Mouse (Mus musculus): Measurements from ENCODE around the gene Spsb4. TPM values are rescaled to one million over a fixed set of nuclear protein-coding genes. Genes with fewer than 3 reads are reported as not detected.

The Spsb4 gene
- polyA plus RNA-seq, 1 experiment from 2014 or later: 21.5 TPM

DNA sequence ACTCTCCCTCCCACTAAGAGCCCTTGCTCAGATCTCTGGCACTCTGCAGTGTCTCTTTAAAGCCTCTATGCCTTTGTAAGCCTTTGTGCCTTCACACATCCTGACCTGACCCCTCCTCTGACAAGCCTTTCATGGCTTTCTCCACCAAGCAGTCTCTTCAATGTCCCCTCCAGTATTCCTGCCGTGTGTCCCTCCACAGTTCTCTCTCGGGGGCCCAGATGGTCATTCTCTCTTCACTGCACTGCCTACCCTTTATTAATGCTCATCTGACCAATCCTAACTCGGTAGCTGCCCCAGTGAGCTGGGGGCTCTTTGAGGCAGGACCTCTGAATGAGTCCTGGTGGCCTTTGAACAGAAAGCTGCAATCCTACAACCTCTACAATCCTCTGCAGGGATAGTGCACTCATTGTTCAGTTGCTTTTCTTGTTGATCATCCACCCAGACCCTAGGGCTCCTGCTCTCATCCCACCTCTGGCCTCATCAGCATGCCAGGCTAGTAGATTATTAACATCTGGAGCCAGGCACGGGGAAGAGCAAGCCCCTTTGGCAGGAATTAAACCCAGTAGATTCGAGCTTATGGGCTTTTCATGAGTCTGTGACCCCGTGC lies 60.5 kb downstream of the Spsb4 start:
- H3K36me3 ChIP-seq: no peaks in the 10 kb centered on the region
- H3K9ac ChIP-seq: no peak overlapping the region
- H3K4me2 ChIP-seq: no peak overlapping the region
- no peak overlapping the region for H3K27ac ChIP-seq
- H3K9me3 ChIP-seq: no peaks in the 10 kb centered on the region
- peaks cover 17% of the 10 kb centered on the region for H3K4me1 ChIP-seq
- ATAC-seq (ENCODE audit: insufficient read depth, low FRiP score, low read depth): no peak
- WGBS: 36% methylated on average over 6 of the region's 6 CpGs
- no peaks in the 10 kb centered on the region for H3K27me3 ChIP-seq (replicated peaks)
- H3K4me3 ChIP-seq (replicated peaks): no peak overlapping the region

DNA sequence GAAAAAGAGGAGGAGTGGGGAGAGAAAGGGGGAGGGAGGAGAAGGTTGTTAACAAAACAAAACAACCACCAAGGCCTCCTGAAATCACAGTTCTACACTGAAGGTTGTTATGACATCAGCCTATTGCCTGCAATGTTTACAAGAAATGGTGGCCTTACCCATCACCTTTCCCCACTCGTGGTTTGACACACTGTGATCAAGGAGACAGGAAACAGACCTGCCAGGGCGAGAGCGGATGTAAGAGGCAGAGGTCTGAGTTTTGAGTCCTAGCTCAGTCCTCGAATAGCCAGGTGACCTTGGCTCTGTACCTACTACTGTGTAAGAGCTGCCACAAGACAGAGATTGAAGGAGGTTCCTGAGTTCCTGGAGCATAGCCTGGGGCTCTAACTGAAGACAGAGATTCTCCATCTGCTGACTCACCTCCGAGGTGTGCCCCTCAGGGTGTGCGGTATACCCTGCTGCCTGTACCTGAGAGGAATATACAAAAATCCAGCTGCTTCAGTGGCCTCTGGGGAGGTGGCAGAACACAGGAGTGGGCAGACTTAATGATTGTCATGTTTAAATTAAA lies 61.3 kb downstream of the Spsb4 start:
- ATAC-seq (ENCODE audit: insufficient read depth, low FRiP score, low read depth): no peak

GRCm38 (mm10) chr9:96956646-96957297 lies 61.9 kb downstream of the Spsb4 start:
- no peak overlapping the region for H3K4me2 ChIP-seq
- no peaks in the 10 kb centered on the region for H3K27me3 ChIP-seq (replicated peaks)
- H3K4me3 ChIP-seq (replicated peaks): no peak overlapping the region
- H3K36me3 ChIP-seq: no peaks in the 10 kb centered on the region
- 49% methylated on average over 6 of the region's 6 CpGs for WGBS
- ATAC-seq (ENCODE audit: insufficient read depth, low FRiP score, low read depth): no peak
- peaks cover 12% of the 10 kb centered on the region; the same call in 1 of the 2 replicates for H3K4me1 ChIP-seq
- no peak overlapping the region for H3K27ac ChIP-seq
- H3K9me3 ChIP-seq: no peaks in the 10 kb centered on the region
- no peak overlapping the region for H3K9ac ChIP-seq

More for the DNA sequence above, 61.3 kb downstream of the Spsb4 start:
- Histone ChIP-seq H3K9me3 (no peaks in the 10 kb centered on the region), H3K27ac (no peak overlapping the region), H3K9ac (no peak overlapping the region), H3K36me3 (no peaks in the 10 kb centered on the region), H3K4me1 (peaks cover 11% of the 10 kb centered on the region; the same call in 1 of the 2 replicates), H3K27me3 (replicated peaks) (no peaks in the 10 kb centered on the region), H3K4me3 (replicated peaks) (no peak overlapping the region), H3K4me2 (no peak overlapping the region)
- 44% methylated on average over 6 of the region's 6 CpGs for WGBS

- Histone ChIP-seq H3K27me3 (replicated peaks) (no peaks in the 10 kb centered on the region), H3K4me2 (no peak overlapping the region), H3K4me3 (replicated peaks) (no peak overlapping the region), H3K27ac (no peak overlapping the region), H3K4me1 (peaks cover 19% of the 10 kb centered on the region; the same call in 1 of the 2 replicates), H3K9me3 (no peaks in the 10 kb centered on the region), H3K36me3 (no peaks in the 10 kb centered on the region), H3K9ac (no peak overlapping the region)
- WGBS: 80% methylated on average over 15 of the region's 15 CpGs
- no peak for ATAC-seq (ENCODE audit: insufficient read depth, low FRiP score, low read depth)
These were observed 64.4 kb downstream of the Spsb4 start for GRCm38 (mm10) chr9:96954063-96954809.

GRCm38 (mm10) chr9:96953443-96953842 lies 65.2 kb downstream of the Spsb4 start:
- ATAC-seq (ENCODE audit: insufficient read depth, low FRiP score, low read depth): no peak
- H3K4me1 ChIP-seq: peaks cover 19% of the 10 kb centered on the region; the same call in 1 of the 2 replicates
- no peak overlapping the region for H3K27ac ChIP-seq

GRCm38 (mm10) chr9:96952310-96952975 lies 66.2 kb downstream of the Spsb4 start:
- Histone ChIP-seq H3K4me2 (no peak overlapping the region), H3K27ac (no peak overlapping the region), H3K9me3 (no peaks in the 10 kb centered on the region), H3K36me3 (no peaks in the 10 kb centered on the region), H3K9ac (no peak overlapping the region), H3K4me3 (replicated peaks) (no peak overlapping the region), H3K4me1 (0 out of 2 replicates have a peak, but pooled peaks cover 14% of the 10 kb centered on the region), H3K27me3 (replicated peaks) (no peaks in the 10 kb centered on the region)
- ATAC-seq (ENCODE audit: insufficient read depth, low FRiP score, low read depth): no peak
- WGBS: 34% methylated on average over 9 of the region's 9 CpGs

More at GRCm38 (mm10) chr9:96953443-96953842, 65.2 kb downstream of the Spsb4 start:
- 81% methylated on average over 8 of the region's 8 CpGs for WGBS
- Histone ChIP-seq H3K9ac (no peak overlapping the region), H3K4me3 (replicated peaks) (no peak overlapping the region), H3K9me3 (no peaks in the 10 kb centered on the region), H3K4me2 (no peak overlapping the region), H3K27me3 (replicated peaks) (no peaks in the 10 kb centered on the region), H3K36me3 (no peaks in the 10 kb centered on the region)

- H3K9ac ChIP-seq: no peak overlapping the region
These were observed 69.1 kb downstream of the Spsb4 start for GRCm38 (mm10) chr9:96949551-96949950.

GRCm38 (mm10) chr9:96948546-96948945 lies 70.1 kb downstream of the Spsb4 start:
- Histone ChIP-seq H3K27ac (no peak overlapping the region), H3K27me3 (replicated peaks) (no peaks in the 10 kb centered on the region), H3K36me3 (no peaks in the 10 kb centered on the region), H3K9me3 (no peaks in the 10 kb centered on the region), H3K4me2 (no peak overlapping the region), H3K4me3 (replicated peaks) (no peak overlapping the region), H3K9ac (no peak overlapping the region), H3K4me1 (0 out of 2 replicates have a peak, but pooled peaks cover 14% of the 10 kb centered on the region)
- 73% methylated on average over 5 of the region's 5 CpGs for WGBS
- ATAC-seq (ENCODE audit: insufficient read depth, low FRiP score, low read depth): no peak

More at GRCm38 (mm10) chr9:96949551-96949950, 69.1 kb downstream of the Spsb4 start:
- Histone ChIP-seq H3K27ac (peak overlapping the region; percentile 18; the same call in 1 of the 2 replicates), H3K4me1 (0 out of 2 replicates have a peak, but pooled peaks cover 14% of the 10 kb centered on the region), H3K9me3 (no peaks in the 10 kb centered on the region), H3K4me3 (replicated peaks) (no peak overlapping the region), H3K4me2 (no peak overlapping the region), H3K27me3 (replicated peaks) (no peaks in the 10 kb centered on the region), H3K36me3 (no peaks in the 10 kb centered on the region)
- 77% methylated on average over 9 of the region's 9 CpGs for WGBS
- no peak for ATAC-seq (ENCODE audit: insufficient read depth, low FRiP score, low read depth)

GRCm38 (mm10) chr9:96947171-96947570 lies 71.5 kb downstream of the Spsb4 start:
- Histone ChIP-seq H3K9ac (no peak overlapping the region), H3K36me3 (no peaks in the 10 kb centered on the region), H3K4me1 (0 out of 2 replicates have a peak, but pooled peaks cover 10% of the 10 kb centered on the region), H3K4me2 (no peak overlapping the region), H3K27ac (no peak overlapping the region), H3K4me3 (replicated peaks) (no peak overlapping the region), H3K9me3 (no peaks in the 10 kb centered on the region), H3K27me3 (replicated peaks) (no peaks in the 10 kb centered on the region)
- WGBS: 77% methylated on average over 5 of the region's 5 CpGs
- ATAC-seq (ENCODE audit: insufficient read depth, low FRiP score, low read depth): no peak

- H3K4me1 ChIP-seq: 0 out of 2 replicates have a peak, but pooled peaks cover 3% of the 10 kb centered on the region
- no peak overlapping the region for H3K4me3 ChIP-seq (replicated peaks)
- no peak overlapping the region for H3K4me2 ChIP-seq
- H3K27ac ChIP-seq: no peak overlapping the region
- H3K9me3 ChIP-seq: no peaks in the 10 kb centered on the region
- H3K9ac ChIP-seq: no peak overlapping the region
- no peaks in the 10 kb centered on the region for H3K27me3 ChIP-seq (replicated peaks)
- ATAC-seq (ENCODE audit: insufficient read depth, low FRiP score, low read depth): no peak
- WGBS: 65% methylated on average over 16 of the region's 16 CpGs
- no peaks in the 10 kb centered on the region for H3K36me3 ChIP-seq
These were observed 74.1 kb downstream of the Spsb4 start for GRCm38 (mm10) chr9:96944517-96944916.

DNA sequence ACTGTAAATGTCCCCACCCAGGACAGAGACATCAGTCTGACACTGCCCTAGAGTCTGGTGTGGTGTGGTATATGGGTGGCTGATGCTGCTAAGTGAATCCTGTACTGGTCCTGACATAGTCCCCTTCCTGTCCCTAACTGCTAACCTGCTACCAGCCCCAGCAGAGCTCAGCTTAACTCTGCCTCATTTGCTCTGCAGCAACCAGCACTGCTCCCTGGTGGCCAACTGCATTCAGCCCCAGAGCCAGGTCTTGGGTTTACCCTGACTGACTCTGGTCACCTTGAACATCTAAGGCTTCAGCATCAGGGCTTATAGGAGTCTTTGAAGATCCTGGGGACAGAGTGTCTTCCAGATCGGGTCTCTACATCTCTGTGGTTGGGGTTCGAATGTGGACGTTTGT lies 75.7 kb downstream of the Spsb4 start:
- no peak overlapping the region for H3K4me2 ChIP-seq
- H3K4me1 ChIP-seq: no peaks in the 10 kb centered on the region
- H3K27ac ChIP-seq: no peak overlapping the region
- 77% methylated on average over 3 of the region's 3 CpGs for WGBS
- ATAC-seq (ENCODE audit: insufficient read depth, low FRiP score, low read depth): no peak
- no peak overlapping the region for H3K9ac ChIP-seq
- H3K27me3 ChIP-seq (replicated peaks): no peaks in the 10 kb centered on the region
- no peaks in the 10 kb centered on the region for H3K9me3 ChIP-seq
- no peaks in the 10 kb centered on the region for H3K36me3 ChIP-seq
- no peak overlapping the region for H3K4me3 ChIP-seq (replicated peaks)

All from stomach, embryonic 15.5 days (tissue).